Mouse (Mus musculus): ENCODE data around the gene Eid1. TPM values are rescaled to one million over a fixed set of nuclear protein-coding genes. Genes with fewer than 3 reads are reported as not detected.

Eid1 gene
- polyA plus RNA-seq, 1 experiment from 2014 or later: 61.6 TPM

DNA sequence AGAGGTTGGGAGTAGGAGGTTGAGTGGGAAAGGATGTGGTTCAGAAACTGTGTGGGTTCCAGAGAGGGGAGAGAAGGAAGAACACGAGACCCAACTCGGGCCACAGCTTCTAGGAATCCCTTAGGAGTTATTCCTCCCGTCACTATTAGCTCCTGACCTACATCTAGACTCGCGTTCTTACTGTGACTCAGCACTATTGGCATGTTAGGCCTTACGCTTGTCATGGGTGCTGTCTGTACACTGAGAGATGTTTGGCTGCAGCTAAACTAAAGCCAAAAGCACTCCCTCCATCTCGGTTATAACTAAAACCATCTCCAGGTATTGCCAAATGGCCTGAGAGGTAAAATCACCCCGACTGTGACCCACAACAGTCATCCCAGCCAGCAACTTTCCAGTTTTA is 43.7 kb downstream of the Eid1 start:
- H3K9me3 ChIP-seq (replicated peaks): no peaks in the 10 kb centered on the region
- H3K9ac ChIP-seq: no peak overlapping the region
- H3K4me1 ChIP-seq: no peaks in the 10 kb centered on the region
- no peaks in the 10 kb centered on the region for H3K36me3 ChIP-seq
- no peak overlapping the region for H3K4me2 ChIP-seq
- H3K27me3 ChIP-seq (replicated peaks): peaks cover 21% of the 10 kb centered on the region
- H3K27ac ChIP-seq: no peak overlapping the region
- ATAC-seq: no peak
- no peak overlapping the region for H3K4me3 ChIP-seq
- 69% methylated on average over 8 of the region's 8 CpGs for WGBS (ENCODE audit: insufficient replicate concordance)

DNA sequence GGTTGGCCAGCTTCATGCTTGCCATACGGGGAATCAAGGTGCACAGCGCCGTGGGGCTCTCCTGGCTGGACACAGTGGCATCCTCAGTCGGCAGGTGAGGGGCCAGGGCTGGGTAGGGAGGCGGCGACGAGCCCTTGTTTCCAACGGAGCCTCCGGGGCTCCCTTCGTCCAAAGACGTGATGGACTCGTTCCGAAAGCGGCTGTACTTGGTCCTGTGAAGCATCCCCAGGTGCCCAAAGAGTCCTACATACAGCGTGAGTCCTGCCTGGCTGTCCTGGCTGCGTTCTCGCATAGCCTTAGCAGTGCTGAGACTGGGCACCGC is 50.2 kb downstream of the Eid1 start:
- no peaks in the 10 kb centered on the region for H3K36me3 ChIP-seq
- H3K9me3 ChIP-seq (replicated peaks): no peaks in the 10 kb centered on the region
- no peak overlapping the region for H3K27ac ChIP-seq
- WGBS (ENCODE audit: insufficient replicate concordance): 6% methylated on average over 18 of the region's 18 CpGs
- ATAC-seq: 0 out of 2 replicates have a peak, but pooled peaks have one; percentile 15
- H3K4me3 ChIP-seq: peak overlapping the region; percentile 46
- H3K27me3 ChIP-seq (replicated peaks): peaks cover 76% of the 10 kb centered on the region
- peak overlapping the region; percentile 69 for H3K4me2 ChIP-seq
- peaks cover 13% of the 10 kb centered on the region for H3K4me1 ChIP-seq
- no peak overlapping the region for H3K9ac ChIP-seq

DNA sequence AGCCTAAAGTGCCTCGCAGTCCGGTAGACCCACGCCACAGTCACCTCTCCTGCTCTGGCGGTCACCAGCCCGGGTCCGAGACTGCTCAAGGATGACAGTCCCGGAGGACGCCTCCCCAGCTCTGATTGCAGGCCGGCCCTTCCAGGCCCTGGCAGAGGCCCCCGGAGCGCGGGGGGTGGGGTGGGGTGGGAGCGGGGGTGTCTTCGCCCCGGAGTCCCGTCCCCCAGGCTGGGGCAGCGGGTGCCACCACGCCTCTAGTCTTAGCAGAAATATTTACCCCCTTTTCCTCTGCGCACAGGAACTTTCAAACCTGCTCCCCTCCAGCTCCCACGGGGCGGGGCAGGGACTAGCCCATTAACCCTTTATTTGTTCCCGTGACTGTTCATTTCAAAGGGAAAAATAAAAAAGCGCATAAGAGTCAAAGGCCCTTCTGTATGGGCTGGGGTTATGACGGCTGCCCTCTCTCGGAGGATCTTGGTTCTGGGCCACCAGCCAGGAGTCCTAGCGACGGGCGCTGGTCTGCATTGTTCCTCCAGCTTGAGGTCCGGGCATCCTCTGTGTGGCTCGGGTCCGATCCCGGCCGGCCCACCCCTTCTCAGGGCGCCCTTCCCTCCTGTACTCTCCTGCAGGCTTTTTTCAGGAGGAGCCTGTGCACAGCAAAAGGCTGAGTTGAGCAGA is 50.7 kb downstream of the Eid1 start:
- peak overlapping the region; percentile 69 for H3K4me2 ChIP-seq
- peaks cover 77% of the 10 kb centered on the region for H3K27me3 ChIP-seq (replicated peaks)
- ATAC-seq: peak; percentile 33
- peaks cover 13% of the 10 kb centered on the region for H3K4me1 ChIP-seq
- no peaks in the 10 kb centered on the region for H3K36me3 ChIP-seq
- under 1% methylated on average over 34 of the region's 34 CpGs for WGBS (ENCODE audit: insufficient replicate concordance)
- peak overlapping the region; percentile 46 for H3K4me3 ChIP-seq
- no peaks in the 10 kb centered on the region for H3K9me3 ChIP-seq (replicated peaks)
- no peak overlapping the region for H3K27ac ChIP-seq
- no peak overlapping the region for H3K9ac ChIP-seq

DNA sequence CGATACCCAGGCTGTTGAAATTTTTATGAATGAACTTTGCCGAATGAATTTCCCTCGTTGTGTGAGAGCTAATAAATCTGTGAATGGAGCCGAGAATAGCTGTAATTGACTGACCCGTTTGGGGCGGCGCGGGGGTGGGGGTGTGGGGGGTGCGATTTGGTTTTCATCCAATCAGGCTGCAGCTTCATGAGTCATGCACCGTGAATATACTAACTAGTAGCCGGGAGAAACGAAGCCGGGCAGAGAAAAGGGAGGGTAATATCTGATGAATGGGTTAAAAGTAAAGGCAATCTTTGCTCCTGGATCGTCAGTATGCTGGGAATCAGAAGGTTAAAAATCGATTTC is 51.2 kb downstream of the Eid1 start, which contains the start of gene Shc4:
TSS of gene Shc4 (minus strand) at position 63 of the 345 bp plus-strand sequence.
- Histone ChIP-seq H3K9me3 (replicated peaks) (no peaks in the 10 kb centered on the region), H3K36me3 (no peaks in the 10 kb centered on the region), H3K27ac (no peak within 1 kb of the TSS), H3K4me1 (peaks cover 13% of the 10 kb centered on the region), H3K9ac (no peak within 1 kb of the TSS), H3K27me3 (replicated peaks) (peaks cover 79% of the 10 kb centered on the region), H3K4me3 (peak within 1 kb of the TSS; percentile 46), H3K4me2 (peak within 1 kb of the TSS; percentile 69)
- ATAC-seq: peak; percentile 35; the same call in 1 of the 2 replicates
- under 1% methylated on average over 15 of the region's 15 CpGs for WGBS (ENCODE audit: insufficient replicate concordance)

Other genes with a start within 250 kb of the Eid1 start
- 0.05 TPM in 1 of 2 replicates, not detected in the other for gene Gm9913, start 168.0 kb upstream of the Eid1 start, polyA plus RNA-seq (2016; fragmentation: Nextera tagmentation; extraction: Ambion mirVana)
- 2.4 and 2.9 TPM in 2 replicates for gene Fbn1, start 165.1 kb upstream of the Eid1 start, polyA plus RNA-seq (2016; fragmentation: Nextera tagmentation; extraction: Ambion mirVana)
- 7.0 and 7.2 TPM in 2 replicates for gene Cep152, start 48.0 kb upstream of the Eid1 start, polyA plus RNA-seq (2016; fragmentation: Nextera tagmentation; extraction: Ambion mirVana)
- 0.82 and 0.96 TPM in 2 replicates for gene Shc4, start 51.1 kb downstream of the Eid1 start, polyA plus RNA-seq (2016; fragmentation: Nextera tagmentation; extraction: Ambion mirVana)
- gene Secisbp2l, start 109.8 kb downstream of the Eid1 start, polyA plus RNA-seq (2016; fragmentation: Nextera tagmentation; extraction: Ambion mirVana): 6.6 and 8.0 TPM in 2 replicates
- 13.2 and 13.8 TPM in 2 replicates for gene Galk2, start 186.0 kb downstream of the Eid1 start, polyA plus RNA-seq (2016; fragmentation: Nextera tagmentation; extraction: Ambion mirVana)
- gene Cops2, start 186.0 kb downstream of the Eid1 start, polyA plus RNA-seq (2016; fragmentation: Nextera tagmentation; extraction: Ambion mirVana): 60.2 and 62.1 TPM in 2 replicates

All from liver, embryonic 12.5 days (tissue).